Mouse (Mus musculus) heart, postnatal 14 days (tissue): ENCODE data around the gene Cdc42ep1. TPM values are rescaled to one million over a fixed set of nuclear protein-coding genes. Genes with fewer than 3 reads are reported as not detected.

Experiments used
- DNase-seq, 2 experiments: peaks; one replicate each; pipeline ENCODE4 v3.0.0; 2021 to 2022
- intact Hi-C: fragments of 180-260 bp; cut with DNase I; formaldehyde crosslinking; loops from one replicate; pipeline ENCODE4 v1.15.1; 2025
- long read RNA-seq, 2 experiments: library from polyadenylated mRNA; stranded (forward); transcript quantifications; one replicate each; pipeline ENCODE4 v2.0.0; 2021
- total RNA-seq, 2 experiments: library from RNA; stranded (reverse); gene quantifications; 2 replicates each; pipeline ENCODE4 v1.2.3; 2021

The Cdc42ep1 gene
- total RNA-seq, result 10 to 100 TPM; 47.5 to 50.8 TPM
- long read RNA-seq, experiment 1, transcript Cdc42ep1-201 (3 exons, 2,560 nt), result major isoform, 39 of 48 reads
- long read RNA-seq, experiment 1, partial matches to known transcripts, result 9 of 48 reads
- long read RNA-seq, experiment 1, other reads (novel, unspliced or antisense), result 0 of 48 reads
- long read RNA-seq, experiment 2, transcript Cdc42ep1-201 (3 exons, 2,560 nt), result major isoform, 35 of 47 reads
- long read RNA-seq, experiment 2, partial matches to known transcripts, result 12 of 47 reads
- long read RNA-seq, experiment 2, other reads (novel, unspliced or antisense), result 0 of 47 reads

DNA sequence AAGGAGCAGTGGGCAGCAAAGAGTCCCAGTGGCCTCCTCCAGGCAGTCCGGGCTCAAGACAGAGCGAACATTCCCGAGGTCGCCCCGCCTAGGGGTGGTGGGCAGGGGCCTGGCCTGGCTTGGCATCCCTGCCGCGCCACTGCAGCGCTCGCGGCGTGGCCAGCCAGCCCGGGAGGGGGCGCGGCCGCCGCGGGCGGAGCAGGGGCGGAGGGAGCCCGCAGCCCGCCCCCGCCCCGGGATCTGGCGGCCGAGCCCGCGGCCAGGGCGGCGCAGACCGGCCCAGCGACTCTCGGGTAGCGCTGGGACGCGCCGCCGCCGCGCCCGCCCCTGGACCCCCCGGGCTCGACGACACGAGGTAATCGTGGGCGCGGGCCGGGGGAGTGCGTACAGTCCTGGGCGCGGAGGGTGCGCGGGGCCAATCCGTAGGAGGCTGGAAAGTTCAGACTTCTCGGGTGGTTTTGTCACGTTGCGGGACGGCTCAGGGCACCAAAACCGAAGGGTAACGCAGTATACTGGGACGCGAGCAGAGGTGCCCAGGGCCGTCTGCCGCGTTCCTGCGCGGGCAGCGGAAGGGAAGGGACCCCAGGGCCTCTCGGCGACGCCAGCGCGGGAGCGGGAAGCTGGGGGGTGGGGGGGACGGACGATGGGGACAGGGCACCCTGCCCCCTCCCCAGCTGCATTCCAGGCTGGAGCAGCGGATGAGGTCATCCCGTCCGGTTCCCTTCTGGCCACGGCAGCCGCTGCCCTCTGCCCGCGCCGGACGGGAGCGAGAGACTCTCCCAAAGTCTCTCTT, at the start of gene Cdc42ep1:
Gene Cdc42ep1 (plus strand): TSS at position 254 of the 793 bp plus-strand sequence.
- peak; percentile 82 to 90 for DNase-seq
- intact Hi-C loops, result loop anchor here (10.0 kb wide), 1 partner anchor 218 kb away; no protein-coding TSS in a partner anchor

GRCm38 (mm10) chr15:78796196-78797059, 46.0 kb upstream of the Cdc42ep1 start:
- peak; percentile 66 to 72 for DNase-seq
- intact Hi-C loops, result no loop called here

GRCm38 (mm10) chr15:78797060-78797329, 45.4 kb upstream of the Cdc42ep1 start:
- no peak for DNase-seq
- intact Hi-C loops, result no loop called here

GRCm38 (mm10) chr15:78799029-78799428, 43.4 kb upstream of the Cdc42ep1 start:
- intact Hi-C loops, result no loop called here
- DNase-seq, result no peak

- intact Hi-C loops, result no loop called here
- DNase-seq, result no peak
Measured at GRCm38 (mm10) chr15:78801571-78801970, 40.9 kb upstream of the Cdc42ep1 start.

DNA sequence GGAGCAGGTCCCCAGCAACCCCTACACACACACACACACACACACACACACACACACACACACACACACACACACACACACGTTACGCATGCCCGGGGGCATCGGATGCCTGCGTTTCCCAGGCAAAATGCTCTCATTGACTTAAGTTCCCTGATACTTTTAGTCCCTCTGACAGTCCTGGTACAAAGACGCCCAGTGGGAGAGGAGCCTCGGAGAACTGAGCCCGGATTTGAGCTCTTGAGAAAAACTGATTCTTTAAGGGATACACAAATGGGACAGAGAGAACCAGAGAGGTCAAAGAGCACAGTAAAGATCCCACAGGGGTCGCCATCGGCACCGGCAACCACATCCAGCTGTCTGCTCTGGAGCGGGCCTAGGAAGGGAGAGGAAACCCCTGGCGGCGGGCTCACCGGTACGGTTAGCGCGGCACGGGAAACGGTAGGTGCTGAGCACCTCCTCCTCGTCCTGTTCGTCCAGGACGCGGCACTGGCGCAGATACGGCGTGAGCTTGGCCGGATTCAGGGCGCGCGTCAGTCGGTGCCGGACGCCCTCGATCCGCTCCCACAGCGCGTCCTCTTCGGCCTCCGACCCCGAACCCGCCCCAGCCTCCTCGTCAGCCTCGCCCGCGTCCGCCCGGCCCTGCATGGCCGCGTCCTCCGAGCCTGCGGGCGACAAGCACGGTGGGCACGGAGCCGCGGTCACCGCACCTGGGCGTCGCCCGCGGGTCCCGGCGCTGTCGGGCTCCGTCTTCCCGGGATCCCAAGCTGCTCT, 40.3 kb upstream of the Cdc42ep1 start:
- intact Hi-C loops, result no loop called here
- DNase-seq, result peak; percentile 57 to 59

GRCm38 (mm10) chr15:78802776-78803391, 39.5 kb upstream of the Cdc42ep1 start, which contains the start of gene Card10:
Gene Card10 (minus strand): TSS chr15:78803042.
- intact Hi-C loops, result no loop called here
- DNase-seq, result peak; percentile 76 to 84

DNA sequence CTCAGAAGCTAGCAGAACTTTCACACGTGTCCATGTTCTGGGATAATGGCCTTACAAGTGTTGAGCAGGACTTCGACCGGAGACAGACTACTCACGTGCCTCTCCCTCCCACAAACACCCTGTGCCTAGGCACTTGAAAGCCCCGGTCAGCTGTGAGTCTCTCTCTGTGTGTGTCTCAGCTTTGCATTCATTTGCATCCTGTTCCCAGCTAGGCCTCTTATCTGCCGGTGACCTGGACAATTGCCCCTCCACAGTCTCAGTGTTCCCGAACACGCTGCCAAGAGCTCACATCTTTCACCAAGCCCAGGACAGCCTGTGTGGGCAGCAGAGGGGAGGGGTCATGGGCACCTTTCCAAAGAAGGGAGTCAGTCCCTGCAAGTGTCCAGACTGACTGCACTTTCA, 38.9 kb upstream of the Cdc42ep1 start:
- DNase-seq, result peak; percentile 64 to 73
- intact Hi-C loops, result no loop called here

DNA sequence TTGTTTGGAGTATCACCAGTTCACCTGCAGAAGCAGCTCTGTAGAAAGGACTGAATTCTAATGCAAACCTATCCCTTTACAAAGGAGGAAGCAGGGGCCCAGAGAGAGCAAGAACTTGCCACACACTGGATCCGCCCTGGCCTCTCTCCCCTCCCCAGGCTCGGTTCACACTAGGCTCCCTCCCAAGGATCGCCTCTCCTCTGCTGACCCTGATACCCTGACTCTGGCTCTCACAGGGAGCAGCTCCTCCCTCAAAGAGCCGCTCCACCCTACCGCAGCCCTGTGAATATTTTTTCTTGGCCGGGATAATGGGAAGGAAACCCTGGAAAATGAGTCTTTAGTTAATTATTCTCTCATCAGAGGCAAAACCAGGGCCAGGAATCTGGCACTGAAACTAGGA, 38.1 kb upstream of the Cdc42ep1 start:
- intact Hi-C loops, result no loop called here
- DNase-seq, result no peak

DNA sequence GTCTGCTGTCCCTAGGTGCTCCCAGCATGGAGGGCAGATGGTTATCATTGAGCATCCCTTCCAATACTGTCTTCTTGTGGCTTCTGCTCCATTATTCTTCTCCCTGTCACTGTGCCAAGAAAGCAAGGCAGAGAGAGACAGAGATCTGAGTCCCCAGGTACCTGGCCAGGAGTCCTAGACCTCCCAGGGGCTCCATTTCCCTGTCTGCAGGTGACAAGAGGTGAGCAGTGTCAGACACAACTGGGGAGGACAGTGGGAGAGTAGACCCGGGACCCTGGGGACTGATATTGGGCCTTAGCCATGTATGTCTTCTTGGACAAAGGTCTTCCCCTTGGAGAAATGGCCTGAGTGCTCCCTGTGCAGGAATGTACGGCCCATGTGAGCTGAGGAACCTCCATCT, 37.1 kb upstream of the Cdc42ep1 start:
- intact Hi-C loops, result no loop called here
- DNase-seq, result no peak

GRCm38 (mm10) chr15:78806614-78807013, 35.8 kb upstream of the Cdc42ep1 start:
- DNase-seq, result no peak
- intact Hi-C loops, result no loop called here

DNA sequence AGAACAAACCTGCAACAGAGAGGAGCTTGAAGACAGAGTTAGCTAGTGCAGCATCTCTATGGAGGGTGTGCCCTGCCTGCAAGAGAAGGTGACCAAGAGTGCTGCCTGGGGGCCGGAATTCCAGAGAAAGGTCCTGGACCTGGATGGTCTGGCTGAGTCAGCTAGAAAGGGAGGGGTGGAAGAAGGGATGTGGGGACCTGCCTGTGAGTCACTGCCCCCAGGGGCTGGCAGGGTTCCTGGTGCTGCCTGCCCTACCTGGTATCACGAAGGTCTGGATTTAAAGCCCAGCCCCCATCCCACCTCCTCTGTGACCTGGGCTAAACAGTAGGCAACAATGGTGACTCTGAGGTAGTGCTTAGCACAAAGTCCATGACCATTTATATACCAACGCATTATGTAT, 35.3 kb upstream of the Cdc42ep1 start:
- intact Hi-C loops, result no loop called here

DNA sequence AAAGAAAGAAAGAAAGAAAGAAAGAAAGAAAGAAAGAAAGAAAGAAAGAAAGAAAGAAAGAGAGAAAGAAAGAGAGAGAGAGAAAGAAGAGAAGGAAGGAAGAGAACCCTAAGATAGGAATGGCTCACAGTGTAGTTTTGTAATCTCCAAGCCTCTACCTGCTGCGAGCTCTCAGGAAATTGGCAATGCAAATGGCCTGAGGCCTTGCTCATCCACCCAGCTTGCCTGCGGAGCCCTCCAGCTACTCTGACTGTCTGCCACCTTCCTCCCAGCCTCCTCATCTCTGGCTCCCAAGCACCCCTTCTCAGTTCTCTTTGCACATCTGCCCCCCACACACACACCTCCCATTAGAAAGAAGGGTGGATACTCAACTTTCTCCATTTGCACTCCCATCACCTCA, 33.4 kb upstream of the Cdc42ep1 start:
- DNase-seq, result no peak
- intact Hi-C loops, result no loop called here

More for the DNA sequence above, 35.3 kb upstream of the Cdc42ep1 start:
- no peak for DNase-seq

DNA sequence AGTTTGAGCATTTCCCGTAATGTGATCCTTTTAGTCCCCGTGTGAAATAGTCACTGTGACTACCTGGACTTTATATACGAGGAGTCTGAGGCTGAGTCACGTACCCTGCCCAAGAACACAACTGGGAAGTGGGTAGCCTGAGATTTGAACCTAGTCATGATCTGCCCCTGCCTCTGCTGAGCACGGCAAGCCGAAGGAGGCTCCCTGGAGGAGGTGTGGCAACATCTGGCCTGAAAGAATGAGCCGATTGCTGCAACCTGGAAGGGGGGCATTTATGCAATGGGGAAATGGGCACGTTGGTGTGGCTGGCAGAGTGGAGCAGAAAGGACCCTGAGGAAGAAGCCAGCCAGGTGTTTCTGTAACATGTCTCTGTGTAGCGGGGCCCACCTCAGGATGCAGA, 32.7 kb upstream of the Cdc42ep1 start:
- intact Hi-C loops, result no loop called here

DNA sequence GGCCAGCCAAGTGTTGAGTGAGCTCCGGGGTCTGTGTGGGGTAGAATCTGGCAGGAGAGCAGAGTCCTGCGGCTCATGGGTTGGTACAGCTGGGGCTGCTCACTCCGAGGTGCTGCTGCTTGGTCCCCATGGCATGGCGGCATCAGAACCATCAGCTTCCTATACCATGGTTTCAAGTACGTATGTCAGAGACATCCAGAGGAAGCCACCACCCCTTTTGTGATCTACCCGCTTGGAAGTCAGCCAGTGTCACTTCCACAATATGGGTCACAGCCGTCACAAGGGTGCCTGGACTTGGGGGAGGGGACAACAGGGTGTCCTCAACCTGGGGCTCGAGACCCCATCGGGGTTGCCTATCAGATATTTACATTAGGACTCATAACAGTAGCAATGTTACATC, 32.3 kb upstream of the Cdc42ep1 start:
- intact Hi-C loops, result no loop called here
- DNase-seq, result no peak

More for the DNA sequence above, 32.7 kb upstream of the Cdc42ep1 start:
- no peak for DNase-seq

DNA sequence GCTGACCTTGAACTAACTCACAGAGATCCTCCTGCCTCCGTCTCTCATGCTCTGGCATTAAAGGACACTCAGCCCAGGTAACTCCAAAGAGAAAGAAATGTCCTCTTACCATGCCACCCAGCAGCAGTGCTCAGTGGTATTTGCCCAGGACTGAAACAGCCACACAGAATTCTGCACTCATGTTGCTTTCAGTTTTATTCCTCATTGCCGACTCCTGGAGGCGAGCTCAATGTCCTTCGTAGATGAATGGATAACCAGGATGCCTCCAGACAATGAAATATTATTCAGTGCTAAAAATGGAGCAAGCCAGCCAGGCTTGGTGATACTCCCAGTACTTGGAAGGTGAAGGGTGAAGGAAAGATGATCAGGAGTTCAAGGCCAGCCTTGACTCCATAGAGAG, 28.8 kb upstream of the Cdc42ep1 start:
- no peak for DNase-seq
- intact Hi-C loops, result no loop called here

DNA sequence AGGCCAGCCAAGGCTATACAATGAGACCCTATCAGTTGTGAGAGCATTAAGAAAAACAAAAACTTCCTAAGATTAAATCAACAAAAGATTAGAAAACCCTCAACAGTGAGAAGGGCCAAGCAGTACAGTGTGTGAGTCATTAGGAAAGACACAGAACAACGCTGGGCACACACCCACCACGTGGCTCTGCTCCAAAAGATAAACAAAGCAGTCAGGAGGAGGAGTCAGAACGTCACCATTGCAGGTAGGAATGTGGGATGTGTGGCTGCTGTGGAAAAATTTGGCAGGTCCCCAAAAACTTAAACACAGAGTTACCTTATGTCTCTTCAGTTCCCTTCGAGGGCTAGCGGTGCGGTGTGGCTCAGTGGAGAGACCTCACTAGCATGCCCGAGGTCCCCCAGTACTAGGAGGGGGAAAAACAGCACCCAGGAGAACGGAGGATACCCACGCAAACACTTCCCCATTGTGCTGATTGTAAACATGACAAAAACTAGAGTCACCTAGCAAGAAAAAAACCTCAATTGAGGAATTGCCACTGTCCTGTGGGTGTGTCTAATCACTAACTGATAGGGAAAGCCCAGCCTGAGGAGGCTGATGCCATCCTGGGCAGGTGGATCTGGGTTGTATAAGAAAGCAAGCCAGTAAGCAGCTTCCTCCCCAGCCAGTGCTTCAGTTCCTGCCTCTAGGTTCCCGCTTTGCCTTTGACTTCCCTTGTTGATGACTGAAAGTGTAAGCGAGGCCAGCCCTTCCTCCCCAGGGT, 26.9 kb upstream of the Cdc42ep1 start:
- DNase-seq, result no peak
- intact Hi-C loops, result loop anchor here (5.0 kb wide), 1 partner anchor 37 kb away; no protein-coding TSS in a partner anchor

- no peak for DNase-seq
- intact Hi-C loops, result loop anchor here (5.0 kb wide), 1 partner anchor 36 kb away; no protein-coding TSS in a partner anchor
Measured at GRCm38 (mm10) chr15:78816074-78816391, 26.4 kb upstream of the Cdc42ep1 start.
